Mouse (Mus musculus) hindbrain, embryonic 15.5 days (tissue): Measurements from ENCODE around the gene Cct8. TPM values are rescaled to one million over a fixed set of nuclear protein-coding genes. Genes with fewer than 3 reads are reported as not detected.
"Not testable (repeated sequence)": the region's sequence is repeated elsewhere in the genome, so short reads cannot be mapped to it uniquely, and the experiment has no call there.

ENCODE experiments used
- ATAC-seq: fragments of 200-750 bp; cut with Nextera tagmentation; 2 replicates; pipeline ENCODE4 v1.8.0; 2017; ENCODE audit warnings: low read depth, moderate number of reproducible peaks, moderate TSS enrichment; ENCODE audit not compliant: low FRiP score
- H3K27ac ChIP-seq: fragments of 300-500 bp; sonication (generic); replicated peaks from 2 replicates; pipeline ENCODE4 v1.5.1; 2015; ENCODE audit warnings: mild to moderate bottlenecking, inconsistent platforms
- H3K27me3 ChIP-seq: fragments of 300-500 bp; sonication (generic); 2 replicates; pipeline ENCODE4 v1.6.1; 2015; ENCODE audit warnings: control low read depth, inconsistent platforms
- H3K36me3 ChIP-seq: fragments of 300-500 bp; sonication (generic); 2 replicates; pipeline ENCODE4 v1.6.1; 2015; ENCODE audit warnings: control low read depth, inconsistent platforms
- H3K4me1 ChIP-seq: fragments of 300-500 bp; sonication (generic); replicated peaks from 2 replicates; pipeline ENCODE4 v1.6.1; 2015; ENCODE audit warnings: control low read depth, inconsistent platforms
- H3K4me2 ChIP-seq: fragments of 300-500 bp; sonication (generic); 2 replicates; pipeline ENCODE4 v1.6.1; 2015; ENCODE audit warnings: moderate library complexity, mild to moderate bottlenecking, inconsistent platforms
- H3K4me3 ChIP-seq: fragments of 300-500 bp; sonication (generic); 2 replicates; pipeline ENCODE4 v1.5.1; 2015; ENCODE audit warnings: mild to moderate bottlenecking, inconsistent platforms
- H3K9ac ChIP-seq: fragments of 300-500 bp; sonication (generic); 2 replicates; pipeline ENCODE4 v1.6.1; 2015; ENCODE audit warnings: inconsistent platforms
- H3K9me3 ChIP-seq: fragments of 300-500 bp; sonication (generic); 2 replicates; pipeline ENCODE4 v1.6.1; 2016; ENCODE audit warnings: control low read depth, inconsistent platforms
- WGBS: fragments of 180-500 bp; shearing (Covaris S2); methylation state at CpG from one replicate; pipeline ENCODE4 v1.1.7; 2015; 5-methylcytosine and 5-hydroxymethylcytosine counted together
- polyA plus RNA-seq: library from polyadenylated mRNA; unstranded; fragments of >200 nt; fragmentation: Nextera tagmentation; extraction: Ambion mirVana; gene quantifications from 2 replicates; pipeline ENCODE4 v1.2.1, GENCODE M21; 2015

The Cct8 gene
- polyA plus RNA-seq, 1 experiment from 2014 or later: 375 TPM

DNA sequence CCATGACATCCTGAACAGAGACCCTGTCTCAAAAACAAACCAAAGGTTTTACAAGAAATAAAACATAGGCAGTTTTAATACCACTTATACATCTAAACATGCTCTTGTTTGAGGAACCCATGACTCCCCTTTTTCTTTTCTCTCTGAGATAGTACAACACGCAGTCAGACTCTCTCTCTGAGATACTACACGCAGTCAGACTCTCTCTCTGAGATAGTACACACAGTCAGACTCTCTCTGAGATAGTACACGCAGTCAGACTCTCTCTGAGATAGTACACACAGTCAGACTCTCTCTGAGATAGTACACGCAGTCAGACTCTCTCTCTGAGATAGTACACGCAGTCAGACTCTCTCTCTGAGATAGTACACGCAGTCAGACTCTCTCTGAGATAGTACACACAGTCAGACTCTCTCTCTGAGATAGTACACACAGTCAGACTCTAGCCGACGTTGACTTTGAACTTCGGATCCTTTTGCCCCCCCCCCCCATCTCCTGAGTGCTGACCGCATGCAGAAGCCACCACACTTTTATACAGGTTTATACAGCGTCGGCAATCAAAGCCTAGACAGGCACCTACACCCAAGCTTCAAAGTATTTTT lies 3.4 kb downstream of the Cct8 start:
- 95% methylated on average over 12 of the region's 12 CpGs for WGBS
- H3K9me3 ChIP-seq, H3K4me2 ChIP-seq, H3K27ac ChIP-seq, H3K27me3 ChIP-seq, H3K9ac ChIP-seq, H3K4me3 ChIP-seq, ATAC-seq: not testable (repeated sequence)
- H3K36me3 ChIP-seq: peaks cover 64% of the 10 kb centered on the region
- peaks cover 23% of the 10 kb centered on the region for H3K4me1 ChIP-seq

DNA sequence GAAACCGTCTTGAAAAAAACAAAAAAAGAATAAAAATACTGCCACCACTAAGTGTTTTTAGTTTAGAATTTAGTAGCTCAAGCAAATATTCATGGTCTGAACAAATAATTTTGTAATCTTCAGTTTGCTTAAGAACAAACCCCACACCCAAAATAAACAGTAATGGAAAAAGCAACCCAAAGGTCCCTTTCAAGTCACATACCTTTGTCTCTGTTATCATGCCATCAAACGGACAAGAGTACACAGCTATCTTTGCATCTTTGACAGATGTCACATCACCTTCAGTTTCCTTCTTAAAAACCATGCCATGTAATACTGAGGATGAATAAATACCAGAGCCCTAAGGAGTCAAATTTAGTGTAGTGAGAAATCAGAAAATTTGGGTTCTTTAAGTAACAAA lies 7.1 kb downstream of the Cct8 start:
- 95% methylated on average over 2 of the region's 2 CpGs for whole genome bisulfite sequencing
- no peak overlapping the region for H3K4me2 ChIP-seq
- H3K9ac ChIP-seq: no peak overlapping the region
- H3K27ac ChIP-seq: no peak overlapping the region
- H3K27me3 ChIP-seq: no peaks in the 10 kb centered on the region
- no peak overlapping the region for H3K4me3 ChIP-seq
- ATAC-seq: no peak
- H3K4me1 ChIP-seq: no peaks in the 10 kb centered on the region
- H3K9me3 ChIP-seq: no peaks in the 10 kb centered on the region
- peaks cover 92% of the 10 kb centered on the region for H3K36me3 ChIP-seq

DNA sequence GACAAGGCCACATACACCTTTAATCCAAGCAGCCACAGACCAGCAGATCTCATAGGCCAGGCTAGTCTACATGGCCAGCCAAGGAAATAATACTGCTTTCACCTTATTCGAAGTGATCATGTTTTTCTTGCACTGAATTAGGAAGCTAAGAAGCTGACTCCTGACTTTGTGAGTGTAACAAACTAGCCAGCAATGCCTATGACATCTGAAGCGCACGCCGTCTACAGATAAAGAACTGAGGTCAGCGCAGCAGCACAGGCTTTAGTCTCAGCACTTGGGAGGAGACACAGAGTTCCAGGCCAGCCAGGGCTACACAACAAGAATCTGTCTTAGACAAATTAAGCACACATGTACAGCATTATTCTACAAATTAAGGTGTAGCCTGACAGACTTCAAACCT lies 8.9 kb downstream of the Cct8 start:
- 96% methylated on average over 5 of the region's 5 CpGs for WGBS
- ATAC-seq: no peak

DNA sequence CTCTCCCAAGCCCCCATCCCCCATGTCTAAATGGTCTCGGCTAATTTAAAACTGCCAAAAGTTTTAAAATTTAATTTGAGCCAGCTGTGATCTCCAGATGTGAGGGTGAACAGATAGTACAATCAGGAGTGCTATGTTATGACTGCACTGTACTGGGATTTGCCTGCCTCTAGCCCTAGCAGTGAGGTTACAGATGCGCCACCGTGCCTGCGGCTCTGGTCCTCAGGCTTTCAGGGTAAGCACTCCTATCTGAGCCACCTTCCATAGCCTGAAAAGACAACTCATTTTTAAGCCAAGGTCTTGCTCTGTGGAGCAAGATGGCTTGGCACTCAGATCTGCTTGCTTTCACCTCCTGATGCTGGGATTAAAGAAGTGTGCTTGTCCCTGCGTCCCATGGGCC lies 11.3 kb downstream of the Cct8 start:
- H3K4me3 ChIP-seq: no peak overlapping the region
- peaks cover 86% of the 10 kb centered on the region for H3K36me3 ChIP-seq
- WGBS: 95% methylated on average over 5 of the region's 5 CpGs

More for the DNA sequence above, 8.9 kb downstream of the Cct8 start:
- Histone ChIP-seq H3K27ac (no peak overlapping the region), H3K9ac (no peak overlapping the region), H3K4me2 (no peak overlapping the region), H3K4me3 (no peak overlapping the region), H3K4me1 (no peaks in the 10 kb centered on the region), H3K36me3 (peaks cover 92% of the 10 kb centered on the region), H3K27me3 (no peaks in the 10 kb centered on the region), H3K9me3 (no peaks in the 10 kb centered on the region)

DNA sequence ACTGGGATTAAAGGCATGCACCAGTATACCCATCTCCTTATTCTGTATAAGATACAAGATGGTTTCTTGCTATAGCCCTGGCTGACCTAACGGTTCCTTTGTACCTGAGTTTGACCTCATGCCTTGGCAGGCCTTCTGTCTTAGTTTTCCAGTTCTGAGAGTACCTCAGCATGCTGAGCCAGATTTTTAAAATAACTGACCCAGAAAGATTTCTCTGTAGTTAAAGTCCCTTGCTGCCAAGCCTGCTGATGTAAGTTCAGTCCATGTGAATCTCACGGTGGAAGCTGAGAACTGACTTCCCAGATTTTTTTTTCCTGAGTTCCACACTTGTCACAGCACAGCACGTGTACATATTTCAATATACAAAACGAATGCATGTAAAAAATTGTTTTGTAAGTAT lies 25.1 kb downstream of the Cct8 start:
- no peaks in the 10 kb centered on the region for H3K4me1 ChIP-seq
- H3K9ac ChIP-seq: no peak overlapping the region
- H3K4me3 ChIP-seq: no peak overlapping the region
- no peaks in the 10 kb centered on the region for H3K27me3 ChIP-seq
- WGBS: 92% methylated on average over 4 of the region's 4 CpGs
- H3K36me3 ChIP-seq: peaks cover 76% of the 10 kb centered on the region
- no peak overlapping the region for H3K4me2 ChIP-seq
- ATAC-seq: no peak
- no peak overlapping the region for H3K27ac ChIP-seq
- no peaks in the 10 kb centered on the region for H3K9me3 ChIP-seq

More for the DNA sequence above, 11.3 kb downstream of the Cct8 start:
- no peak for ATAC-seq
- H3K9ac ChIP-seq: no peak overlapping the region
- no peaks in the 10 kb centered on the region for H3K27me3 ChIP-seq
- H3K9me3 ChIP-seq: no peaks in the 10 kb centered on the region
- H3K27ac ChIP-seq: no peak overlapping the region
- H3K4me2 ChIP-seq: no peak overlapping the region
- H3K4me1 ChIP-seq: no peaks in the 10 kb centered on the region

DNA sequence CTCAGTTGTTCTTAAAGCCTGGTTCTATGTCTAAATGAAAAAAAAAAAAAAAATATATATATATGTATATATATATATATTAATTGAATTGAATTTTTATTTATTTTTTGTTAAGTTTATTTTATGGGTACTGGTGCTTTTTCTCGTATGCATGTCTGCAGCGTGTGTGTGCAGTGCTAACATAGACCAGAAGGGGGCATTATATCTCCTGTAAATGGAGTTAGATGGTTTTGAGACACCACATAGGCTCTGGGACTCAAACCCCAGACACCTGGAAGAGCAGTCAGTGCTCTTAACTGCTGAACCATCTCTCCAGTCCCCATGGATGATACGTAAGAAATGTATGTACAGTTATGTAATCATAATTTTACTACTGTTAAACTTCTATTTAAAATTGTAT lies 36.9 kb downstream of the Cct8 start:
- no peak overlapping the region for H3K4me3 ChIP-seq
- 95% methylated on average over 3 of the region's 3 CpGs for WGBS
- H3K36me3 ChIP-seq: peaks cover 31% of the 10 kb centered on the region
- H3K9ac ChIP-seq: no peak overlapping the region
- H3K27me3 ChIP-seq: no peaks in the 10 kb centered on the region
- no peak overlapping the region for H3K4me2 ChIP-seq
- H3K9me3 ChIP-seq: no peaks in the 10 kb centered on the region
- peaks cover 21% of the 10 kb centered on the region for H3K4me1 ChIP-seq
- ATAC-seq: no peak
- no peak overlapping the region for H3K27ac ChIP-seq

DNA sequence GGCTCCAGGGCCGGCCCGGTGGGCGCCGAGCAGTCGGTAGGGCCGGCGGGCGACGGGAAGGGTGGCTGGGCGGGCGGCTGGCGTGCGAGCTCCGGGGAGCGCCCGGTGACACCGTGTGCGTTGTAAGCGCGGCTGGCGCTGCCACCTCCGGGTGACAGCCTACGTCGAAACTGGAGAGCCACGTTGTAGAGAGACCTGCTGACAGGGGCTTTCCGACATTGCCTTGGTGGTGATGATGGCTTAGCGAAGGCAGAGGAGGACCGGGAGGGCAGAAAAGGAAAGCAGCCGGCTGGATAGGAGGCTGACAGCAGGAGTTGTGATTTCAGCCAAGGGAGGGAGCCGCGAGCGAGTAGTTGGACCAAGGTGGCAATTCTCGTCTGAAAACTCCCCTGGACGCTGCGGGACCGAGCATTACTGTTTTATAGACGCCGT lies 40.5 kb downstream of the Cct8 start:
- 1% methylated on average over 38 of the region's 38 CpGs for WGBS
- no peaks in the 10 kb centered on the region for H3K9me3 ChIP-seq
- H3K4me2 ChIP-seq: peak overlapping the region; percentile 91
- ATAC-seq: no peak; the same call in 1 of the 2 replicates
- peaks cover 8% of the 10 kb centered on the region; the same call in 1 of the 2 replicates for H3K36me3 ChIP-seq
- H3K4me3 ChIP-seq: peak overlapping the region; percentile 89
- H3K4me1 ChIP-seq: peaks cover 21% of the 10 kb centered on the region
- H3K27ac ChIP-seq: peak overlapping the region; percentile 77
- peak overlapping the region; percentile 60 for H3K9ac ChIP-seq
- no peaks in the 10 kb centered on the region for H3K27me3 ChIP-seq

DNA sequence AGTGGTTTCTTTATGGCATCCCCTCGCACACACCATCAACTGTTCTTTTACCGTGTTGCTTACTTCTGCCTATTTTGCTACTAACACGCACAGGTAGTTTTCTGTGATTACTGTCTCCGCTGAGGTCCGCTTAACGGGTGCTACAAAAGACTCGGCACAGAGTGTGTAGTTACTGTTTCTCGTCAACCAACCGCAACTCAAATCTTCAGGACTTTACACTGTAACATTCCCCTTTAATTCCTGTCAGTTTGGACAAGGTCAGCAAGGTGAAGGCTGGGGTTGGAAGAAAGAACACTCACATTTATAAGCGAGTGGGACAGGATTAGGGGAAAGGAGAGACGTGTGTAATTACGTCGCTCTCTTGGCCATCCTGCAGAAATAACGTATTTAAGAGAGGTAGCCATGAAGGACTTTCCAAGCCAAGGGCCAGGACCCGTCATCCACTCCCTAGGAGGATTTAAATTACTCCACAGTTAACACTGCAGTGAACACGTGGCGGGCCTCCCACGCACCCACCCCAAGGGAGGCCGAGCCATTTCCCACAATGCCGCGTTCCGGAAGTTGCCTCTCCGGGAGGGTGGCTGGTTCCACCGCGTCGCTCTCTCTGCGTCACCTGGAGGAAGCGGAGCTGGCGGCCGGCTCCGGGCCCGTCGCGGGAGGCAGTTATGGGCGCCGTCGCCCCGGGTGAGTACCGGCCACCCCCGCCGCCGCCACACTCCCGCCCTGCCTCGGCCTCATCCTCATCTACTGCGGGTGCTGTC lies 41.1 kb downstream of the Cct8 start, which contains the start of gene Usp16:
Gene Usp16, plus strand, starts transcription at position 285 of the 761 bp plus-strand sequence.
- 9% methylated on average over 45 of the region's 45 CpGs for WGBS
- peak; percentile 98 for ATAC-seq
- peak within 1 kb of the TSS; percentile 60 for H3K9ac ChIP-seq

DNA sequence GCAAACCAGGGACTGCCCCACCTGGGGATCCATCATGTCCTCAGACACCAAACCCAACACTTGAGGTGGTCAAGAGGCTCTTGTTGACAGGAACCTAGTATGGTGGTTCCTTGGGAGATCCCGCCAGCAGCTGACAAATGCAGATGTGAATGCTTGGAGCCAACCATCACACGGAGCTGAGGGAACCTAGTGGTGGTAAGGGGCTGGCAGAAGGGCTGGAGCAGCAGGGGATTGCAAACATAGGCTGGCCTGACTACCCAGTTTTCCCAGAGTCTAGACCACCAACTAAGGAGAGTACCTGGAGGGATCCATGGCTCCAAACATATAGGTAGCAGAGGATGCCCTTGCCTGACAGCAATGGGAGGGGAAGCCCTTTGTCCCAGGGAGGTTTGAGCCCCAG lies 42.4 kb downstream of the Cct8 start:
- 80% methylated on average over 2 of the region's 2 CpGs for WGBS
- no peak overlapping the region for H3K9ac ChIP-seq
- H3K27me3 ChIP-seq: no peaks in the 10 kb centered on the region
- no peak overlapping the region for H3K4me2 ChIP-seq
- H3K27ac ChIP-seq: no peak overlapping the region
- H3K4me1 ChIP-seq: peaks cover 21% of the 10 kb centered on the region
- no peaks in the 10 kb centered on the region for H3K36me3 ChIP-seq
- H3K9me3 ChIP-seq: no peaks in the 10 kb centered on the region
- no peak overlapping the region for H3K4me3 ChIP-seq
- ATAC-seq: no peak

More for the DNA sequence above, 41.1 kb downstream of the Cct8 start, which contains the start of gene Usp16:
- peak within 1 kb of the TSS; percentile 89 for H3K4me3 ChIP-seq
- H3K4me2 ChIP-seq: peak within 1 kb of the TSS; percentile 91
- H3K27me3 ChIP-seq: no peaks in the 10 kb centered on the region
- H3K9me3 ChIP-seq: no peaks in the 10 kb centered on the region
- peaks cover 8% of the 10 kb centered on the region; the same call in 1 of the 2 replicates for H3K36me3 ChIP-seq
- peak within 1 kb of the TSS; percentile 77 for H3K27ac ChIP-seq
- peaks cover 21% of the 10 kb centered on the region for H3K4me1 ChIP-seq

DNA sequence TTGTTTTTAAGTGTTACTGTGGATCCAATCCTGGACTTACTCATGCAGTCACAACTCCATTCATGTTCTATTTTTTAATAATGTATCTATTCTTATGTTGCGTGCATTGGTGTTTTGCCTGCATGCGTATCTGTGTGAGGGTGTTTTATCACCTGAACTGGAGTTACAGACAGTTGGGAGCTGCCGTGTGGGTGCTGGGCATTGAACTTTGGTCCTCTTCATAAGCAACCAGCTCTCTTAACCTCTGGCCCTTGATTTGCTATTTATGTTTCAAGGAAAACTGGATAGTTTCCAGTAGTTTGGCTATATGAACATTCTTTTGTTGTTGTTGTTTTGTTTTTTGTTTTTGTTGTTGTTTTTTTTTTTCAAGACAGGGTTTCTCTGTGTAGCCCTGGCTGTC lies 50.1 kb downstream of the Cct8 start:
- no peak for ATAC-seq
- Histone ChIP-seq H3K4me2 (no peak overlapping the region), H3K4me1 (peaks cover 11% of the 10 kb centered on the region), H3K27ac (no peak overlapping the region), H3K9me3 (no peaks in the 10 kb centered on the region), H3K36me3 (no peaks in the 10 kb centered on the region), H3K9ac (no peak overlapping the region), H3K4me3 (no peak overlapping the region), H3K27me3 (no peaks in the 10 kb centered on the region)
- WGBS: 95% methylated on average over 3 of the region's 3 CpGs

DNA sequence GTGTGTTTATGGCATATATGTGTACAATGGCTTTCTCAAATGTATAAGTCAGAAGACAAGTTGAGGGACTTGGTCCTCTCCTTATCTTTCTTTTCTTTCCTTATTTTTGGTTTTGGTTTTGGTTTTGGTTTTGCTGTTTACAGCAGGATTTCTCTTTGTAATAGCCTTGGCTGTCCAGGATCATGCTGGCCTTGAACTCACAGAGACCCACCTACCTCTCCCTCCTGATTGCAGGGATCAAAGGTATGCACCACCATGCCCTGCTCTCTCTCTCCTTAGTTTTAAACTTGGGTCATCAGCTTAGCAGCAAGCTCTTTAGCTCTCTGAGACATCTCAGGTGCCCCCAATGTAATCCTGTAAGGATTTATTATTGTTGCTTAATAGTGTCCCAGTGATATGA lies 50.6 kb downstream of the Cct8 start:
- H3K4me3 ChIP-seq: no peak overlapping the region
- peaks cover 11% of the 10 kb centered on the region for H3K4me1 ChIP-seq
- H3K36me3 ChIP-seq: no peaks in the 10 kb centered on the region
- H3K27ac ChIP-seq: no peak overlapping the region
- H3K4me2 ChIP-seq: no peak overlapping the region
- no peak overlapping the region for H3K9ac ChIP-seq
- no peaks in the 10 kb centered on the region for H3K27me3 ChIP-seq
- no peaks in the 10 kb centered on the region for H3K9me3 ChIP-seq
- ATAC-seq: no peak

DNA sequence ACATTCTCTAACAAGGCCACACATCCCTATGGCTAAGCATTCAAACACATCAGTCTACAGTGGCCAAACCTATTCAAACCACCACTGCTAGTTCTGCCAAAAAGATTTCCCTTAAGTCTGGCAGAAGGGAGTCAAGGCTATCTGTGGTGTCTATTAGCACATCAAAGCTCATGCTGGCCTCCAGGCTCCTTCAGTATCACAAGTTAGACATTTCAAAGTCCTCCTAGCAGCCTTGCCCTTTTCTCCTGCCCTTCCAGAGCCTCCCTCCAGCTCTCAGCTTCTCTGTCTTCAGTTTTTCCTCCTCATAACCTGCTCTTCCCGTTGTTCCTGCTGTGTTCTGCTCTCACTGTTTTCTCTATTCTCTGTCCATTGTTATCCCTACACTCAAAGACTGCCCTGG lies 51.6 kb downstream of the Cct8 start:
- H3K9ac ChIP-seq: no peak overlapping the region
- peaks cover 18% of the 10 kb centered on the region for H3K4me1 ChIP-seq
- H3K9me3 ChIP-seq: no peaks in the 10 kb centered on the region
- no peak for ATAC-seq
- H3K4me3 ChIP-seq: no peak overlapping the region
- no peaks in the 10 kb centered on the region for H3K27me3 ChIP-seq
- no peak overlapping the region for H3K4me2 ChIP-seq
- 48% methylated on average over 1 of the region's 1 CpGs for WGBS
- H3K36me3 ChIP-seq: no peaks in the 10 kb centered on the region
- H3K27ac ChIP-seq: no peak overlapping the region
